Mouse (Mus musculus) MEL (cell line): ENCODE data around the gene Ipo7. TPM values are rescaled to one million over a fixed set of nuclear protein-coding genes. Genes with fewer than 3 reads are reported as not detected.
"Not testable (repeated sequence)": the region's sequence is repeated elsewhere in the genome, so short reads cannot be mapped to it uniquely, and the experiment has no call there.

Experiments
- DNase-seq: peaks from one replicate; pipeline ENCODE4 v3.0.0; 2011; ENCODE audit warnings: low read depth, low spot score
- H3K27ac ChIP-seq: 2 replicates; pipeline ENCODE4 v1.5.1; 2012; ENCODE audit warnings: low read depth, mild to moderate bottlenecking, control low read depth, low read length, moderate library complexity; ENCODE audit not compliant: control insufficient read depth
- H3K27me3 ChIP-seq, 2 experiments: fragments of 150-350 bp in 1 of 2; sonication (generic) in 1 of 2; 2 replicates each; pipeline ENCODE4 v1.6.1; 2012; ENCODE audit warnings: low read length in 2 of 2, mild to moderate bottlenecking in 2 of 2, improper control_type of control experiment in 1 of 2, moderate library complexity in 1 of 2; ENCODE audit not compliant: insufficient read depth in 2 of 2, control insufficient read depth in 1 of 2
- H3K36me3 ChIP-seq, 2 experiments: 2 replicates each; pipeline ENCODE4 v1.6.1; 2012 to 2014; ENCODE audit warnings: low read length in 2 of 2, improper control_type of control experiment in 1 of 2, inconsistent platforms in 1 of 2, mild to moderate bottlenecking in 1 of 2; ENCODE audit not compliant: insufficient read depth in 2 of 2, control insufficient read depth in 1 of 2
- H3K4me1 ChIP-seq, 2 experiments: fragments of 150-350 bp in 1 of 2; sonication (generic) in 1 of 2; 2 replicates each; pipeline ENCODE4 v1.6.1; 2012; ENCODE audit warnings: low read length in 2 of 2, improper control_type of control experiment in 1 of 2, mild to moderate bottlenecking in 1 of 2; ENCODE audit not compliant: insufficient read depth in 2 of 2, control insufficient read depth in 1 of 2
- H3K4me3 ChIP-seq, 2 experiments: fragments of 150-350 bp in 1 of 2; sonication (generic) in 1 of 2; 2 replicates each; pipeline ENCODE4 v1.5.1; 2012; ENCODE audit warnings: low read depth in 2 of 2, low read length in 2 of 2, mild to moderate bottlenecking in 2 of 2, moderate library complexity in 2 of 2, control low read depth in 1 of 2, improper control_type of control experiment in 1 of 2; ENCODE audit not compliant: control insufficient read depth in 1 of 2, insufficient read depth in 1 of 2
- H3K79me2 ChIP-seq: 2 replicates; pipeline ENCODE4 v1.6.1; 2012; ENCODE audit warnings: mild to moderate bottlenecking, low read length, moderate library complexity; ENCODE audit not compliant: control insufficient read depth, poor library complexity, insufficient read depth
- H3K9ac ChIP-seq: 2 replicates; pipeline ENCODE4 v1.6.1; 2012; ENCODE audit warnings: low read depth, mild to moderate bottlenecking, control low read depth, low read length, moderate library complexity; ENCODE audit not compliant: control insufficient read depth, poor library complexity, severe bottlenecking
- H3K9me3 ChIP-seq: fragments of 150-350 bp; sonication (generic); replicated peaks from 2 replicates; pipeline ENCODE4 v1.6.1; 2012; ENCODE audit warnings: mild to moderate bottlenecking, low read length, improper control_type of control experiment, moderate library complexity; ENCODE audit not compliant: insufficient read depth
- CHD2 ChIP-seq: IDR thresholded peaks from 2 replicates; pipeline ENCODE4 v1.6.1; 2011; ENCODE audit warnings: low read length, improper control_type of control experiment
- CTCF ChIP-seq, 3 experiments: IDR thresholded peaks in 2 of 3; conservative IDR thresholded peaks in 1 of 3; 2 replicates each; pipeline ENCODE4 v1.5.1; 2011 to 2012; ENCODE audit warnings: low read length in 3 of 3, low read depth in 2 of 3, mild to moderate bottlenecking in 2 of 3, improper control_type of control experiment in 1 of 3, inconsistent platforms in 1 of 3, mixed read lengths in 1 of 3, moderate library complexity in 1 of 3; ENCODE audit not compliant: control insufficient read depth in 1 of 3, insufficient read depth in 1 of 3, poor library complexity in 1 of 3, severe bottlenecking in 1 of 3
- ETS1 ChIP-seq: IDR thresholded peaks from 2 replicates; pipeline ENCODE4 v1.6.1; 2012; ENCODE audit warnings: low read depth, mild to moderate bottlenecking, inconsistent platforms, low read length, improper control_type of control experiment, moderate library complexity
- GATA1 ChIP-seq: IDR thresholded peaks from 2 replicates; pipeline ENCODE4 v1.6.1; 2011; ENCODE audit warnings: low read depth, low read length, improper control_type of control experiment
- HCFC1 ChIP-seq: IDR thresholded peaks from 2 replicates; pipeline ENCODE4 v1.6.1; 2012; ENCODE audit warnings: low read depth, mild to moderate bottlenecking, inconsistent platforms, low read length, improper control_type of control experiment, moderate library complexity
- JUND ChIP-seq: IDR thresholded peaks from 2 replicates; pipeline ENCODE4 v1.6.1; 2011; ENCODE audit warnings: low read depth, mild to moderate bottlenecking, improper control_type of control experiment, low read length
- MAX ChIP-seq: IDR thresholded peaks from 2 replicates; pipeline ENCODE4 v1.6.1; 2011; ENCODE audit warnings: low read length, improper control_type of control experiment
- MAZ ChIP-seq: IDR thresholded peaks from 2 replicates; pipeline ENCODE4 v1.6.1; 2012; ENCODE audit warnings: low read depth, mild to moderate bottlenecking, inconsistent platforms, low read length, improper control_type of control experiment
- MEF2A ChIP-seq: IDR thresholded peaks from 2 replicates; pipeline ENCODE4 v1.6.1; 2014; ENCODE audit warnings: low read depth, mild to moderate bottlenecking, inconsistent platforms, low read length, improper control_type of control experiment; ENCODE audit not compliant: poor library complexity, insufficient replicate concordance, severe bottlenecking; ENCODE audit errors: extremely low read depth
- MYB ChIP-seq: IDR thresholded peaks from 2 replicates; pipeline ENCODE4 v1.6.1; 2011; ENCODE audit warnings: mild to moderate bottlenecking, low read depth, low read length, improper control_type of control experiment
- NRF1 ChIP-seq: IDR thresholded peaks from 2 replicates; pipeline ENCODE4 v1.6.1; 2014; ENCODE audit warnings: low read depth, mild to moderate bottlenecking, inconsistent platforms, low read length, improper control_type of control experiment, moderate library complexity; ENCODE audit not compliant: poor library complexity, insufficient read depth, severe bottlenecking
- POLR2AphosphoS2 ChIP-seq: IDR thresholded peaks from 2 replicates; pipeline ENCODE4 v1.6.1; 2011; ENCODE audit warnings: low read length, improper control_type of control experiment
- POLR2AphosphoS5 ChIP-seq: IDR thresholded peaks from 2 replicates; pipeline ENCODE4 v1.6.1; 2012; ENCODE audit warnings: low read depth, borderline replicate concordance, mild to moderate bottlenecking, inconsistent platforms, low read length, moderate library complexity, mixed read lengths
- RAD21 ChIP-seq: IDR thresholded peaks from 2 replicates; pipeline ENCODE4 v1.6.1; 2011; ENCODE audit warnings: mild to moderate bottlenecking, low read depth, low read length, improper control_type of control experiment
- SIN3A ChIP-seq: IDR thresholded peaks from 2 replicates; pipeline ENCODE4 v1.6.1; 2012; ENCODE audit warnings: low read length, improper control_type of control experiment, inconsistent platforms
- SMC3 ChIP-seq: IDR thresholded peaks from 2 replicates; pipeline ENCODE4 v1.6.1; 2011; ENCODE audit warnings: low read depth, low read length, improper control_type of control experiment
- UBTF ChIP-seq: IDR thresholded peaks from 2 replicates; pipeline ENCODE4 v1.6.1; 2012; ENCODE audit warnings: low read depth, mild to moderate bottlenecking, inconsistent platforms, low read length, improper control_type of control experiment, moderate library complexity, borderline replicate concordance; ENCODE audit not compliant: insufficient read depth
- USF1 ChIP-seq: IDR thresholded peaks from 2 replicates; pipeline ENCODE4 v1.6.1; 2014; ENCODE audit warnings: low read depth, mild to moderate bottlenecking, inconsistent platforms, low read length, improper control_type of control experiment, moderate library complexity
- ZC3H11A ChIP-seq: IDR thresholded peaks from 2 replicates; pipeline ENCODE4 v1.6.1; 2012; ENCODE audit warnings: low read depth, mild to moderate bottlenecking, inconsistent platforms, low read length, improper control_type of control experiment
- ZNF384 ChIP-seq: IDR thresholded peaks from 2 replicates; pipeline ENCODE4 v1.6.1; 2012; ENCODE audit warnings: low read depth, mild to moderate bottlenecking, inconsistent platforms, low read length, improper control_type of control experiment
- polyA plus RNA-seq, 2 experiments: library from polyadenylated mRNA; stranded (reverse) in 1 of 2; unstranded in 1 of 2; fragments of >175 nt in 1 of 2; fragments of >200 nt in 1 of 2; gene quantifications; 2 replicates each; pipeline versions ENCODE4 v1.2.1 to v1.2.4; 2012; ENCODE audit warnings: low replicate concordance in 2 of 2, low read depth in 1 of 2; ENCODE audit not compliant: insufficient read length in 2 of 2, insufficient read depth in 1 of 2, missing spikeins in 1 of 2
- total RNA-seq: library from RNA; depleted of rRNA; stranded (reverse); fragments of 300-350 nt; gene quantifications from 2 replicates; pipeline ENCODE4 v1.2.3, GENCODE M21; 2012

The Ipo7 gene
- total and polyA plus RNA-seq, 3 experiments: 111 to 172 (median 145) TPM

- DNase-seq: no peak
- Histone ChIP-seq H3K36me3 (peaks cover 0 to 31% of the 10 kb centered on the region in 2 experiments; a peak in 2 of 4 replicates), H3K27me3 (no peaks in the 10 kb centered on the region), H3K4me1 (no peaks in the 10 kb centered on the region), H3K27ac (no peak overlapping the region), H3K4me3 (no peak overlapping the region), H3K79me2 (no peaks in the 10 kb centered on the region), H3K9ac (no peak overlapping the region), H3K9me3 (no peaks in the 10 kb centered on the region)
- no peak for TF ChIP-seq POLR2AphosphoS2
- no peak for TF ChIP-seq ETS1
- no peak for TF ChIP-seq MAX
- TF ChIP-seq CHD2: no peak
- no peak for TF ChIP-seq JUND
- no peak for TF ChIP-seq MEF2A
- no peak for TF ChIP-seq ZNF384
- no peak for TF ChIP-seq NRF1
- no peak for TF ChIP-seq USF1
- no peak for TF ChIP-seq GATA1
- no peak for TF ChIP-seq HCFC1
- TF ChIP-seq MYB: no peak
- TF ChIP-seq MAZ: no peak
- TF ChIP-seq POLR2AphosphoS5: no peak
- no peak for TF ChIP-seq UBTF
Measured at GRCm38 (mm10) chr7:109975966-109976715, 41.9 kb upstream of the Ipo7 start.

GRCm38 (mm10) chr7:109977131-109977530 lies 40.9 kb upstream of the Ipo7 start:
- TF ChIP-seq SIN3A (0 out of 2 replicates have a peak, but pooled peaks have one; percentile 16), ZC3H11A (peak; percentile 41; the same call in 1 of the 2 replicates), CTCF (IDR thresholded peaks at IDR 0.05 in 2 of 3, conservative IDR thresholded peaks at IDR 0.05 in 1 of 3; ENCODE audit: control insufficient read depth in 1 of 3, insufficient read depth in 1 of 3, low read depth in 2 of 3, low read length in 3 of 3, poor library complexity in 1 of 3, severe bottlenecking in 1 of 3) (peak; percentile 25 to 50 (median 28); a peak in 4 of 6 replicates), ZNF384 (0 out of 2 replicates have a peak, but pooled peaks have one; percentile 20), RAD21 (peak; percentile 46), SMC3 (peak; percentile 59)
- not testable (repeated sequence) for H3K27ac ChIP-seq, H3K4me1 ChIP-seq, H3K9me3 ChIP-seq, H3K27me3 ChIP-seq, H3K4me3 ChIP-seq, H3K79me2 ChIP-seq, H3K9ac ChIP-seq
- H3K36me3 ChIP-seq: peaks cover 0 to 31% of the 10 kb centered on the region in 2 experiments; a peak in 2 of 4 replicates
- peak; percentile 52 for DNase-seq
